Mouse (Mus musculus): ENCODE measurements around the gene Myrf.

GRCm38 (mm10) chr19:10232327-10233017, 8.1 kb downstream of the Myrf start:
- TF ChIP-seq CTCF (IDR thresholded peaks at IDR 0.05; ENCODE audit: borderline replicate concordance, extremely low read depth, insufficient read depth, insufficient read length), result no peak
- no peak for TF ChIP-seq POLR2A (IDR thresholded peaks at IDR 0.05; ENCODE audit: borderline replicate concordance, extremely low read depth, insufficient read depth, insufficient read length, poor library complexity, severe bottlenecking)
